Mouse (Mus musculus): ENCODE data around the gene Iqsec3. TPM values are rescaled to one million over a fixed set of nuclear protein-coding genes. Genes with fewer than 3 reads are reported as not detected.
A peak's percentile ranks its signal among the peaks of the same experiment; 100 is the strongest.

Gene Iqsec3
- polyA plus RNA-seq, 1 experiment from 2014 or later: 11.0 TPM

- ATAC-seq: peak; percentile 79
- no peak overlapping the region for H3K4me3 ChIP-seq (ENCODE audit: low read depth, low read length)
- peak overlapping the region; percentile 61; the same call in 1 of the 2 replicates for H3K27ac ChIP-seq (ENCODE audit: low read length)
- peaks cover 10% of the 10 kb centered on the region for H3K4me1 ChIP-seq (ENCODE audit: control insufficient read depth, insufficient read depth, low read length)
- H3K9me3 ChIP-seq (replicated peaks; ENCODE audit: control insufficient read depth, low read length, poor library complexity, severe bottlenecking): no peaks in the 10 kb centered on the region
- H3K27me3 ChIP-seq (ENCODE audit: control insufficient read depth, insufficient read depth, low read depth, low read length): no peaks in the 10 kb centered on the region
- 0 out of 2 replicates have a peak overlapping the region, but pooled peaks have one; percentile 28 for H3K4me2 ChIP-seq (ENCODE audit: low read length)
- WGBS: 65% methylated on average over 3 of the region's 3 CpGs
- H3K36me3 ChIP-seq (ENCODE audit: control insufficient read depth, insufficient read depth, low read length): no peaks in the 10 kb centered on the region
- peak overlapping the region; percentile 38; the same call in 1 of the 2 replicates for H3K9ac ChIP-seq (ENCODE audit: low read depth, low read length)
These were observed 27.7 kb upstream of the Iqsec3 start for GRCm38 (mm10) chr6:121501044-121501638.

GRCm38 (mm10) chr6:121499856-121500255 lies 26.4 kb upstream of the Iqsec3 start:
- Histone ChIP-seq H3K4me1 (ENCODE audit: control insufficient read depth, insufficient read depth, low read length) (peaks cover 10% of the 10 kb centered on the region), H3K9ac (ENCODE audit: low read depth, low read length) (no peak overlapping the region), H3K27me3 (ENCODE audit: control insufficient read depth, insufficient read depth, low read depth, low read length) (no peaks in the 10 kb centered on the region), H3K9me3 (replicated peaks; ENCODE audit: control insufficient read depth, low read length, poor library complexity, severe bottlenecking) (no peaks in the 10 kb centered on the region), H3K36me3 (ENCODE audit: control insufficient read depth, insufficient read depth, low read length) (no peaks in the 10 kb centered on the region), H3K4me2 (ENCODE audit: low read length) (no peak overlapping the region), H3K27ac (ENCODE audit: low read length) (peak overlapping the region; percentile 54), H3K4me3 (ENCODE audit: low read depth, low read length) (no peak overlapping the region)
- ATAC-seq: 0 out of 2 replicates have a peak, but pooled peaks have one; percentile 15
- 56% methylated on average over 3 of the region's 3 CpGs for WGBS

- no peaks in the 10 kb centered on the region for H3K27me3 ChIP-seq (ENCODE audit: control insufficient read depth, insufficient read depth, low read depth, low read length)
- no peak overlapping the region for H3K4me3 ChIP-seq (ENCODE audit: low read depth, low read length)
- ATAC-seq: peak; percentile 90
- no peaks in the 10 kb centered on the region for H3K9me3 ChIP-seq (replicated peaks; ENCODE audit: control insufficient read depth, low read length, poor library complexity, severe bottlenecking)
- H3K9ac ChIP-seq (ENCODE audit: low read depth, low read length): no peak overlapping the region
- peak overlapping the region; percentile 51 for H3K27ac ChIP-seq (ENCODE audit: low read length)
- WGBS: 12% methylated on average over 9 of the region's 9 CpGs
- peak overlapping the region; percentile 8; the same call in 1 of the 2 replicates for H3K4me2 ChIP-seq (ENCODE audit: low read length)
- H3K36me3 ChIP-seq (ENCODE audit: control insufficient read depth, insufficient read depth, low read length): no peaks in the 10 kb centered on the region
- H3K4me1 ChIP-seq (ENCODE audit: control insufficient read depth, insufficient read depth, low read length): peaks cover 14% of the 10 kb centered on the region
These were observed 25.5 kb upstream of the Iqsec3 start for GRCm38 (mm10) chr6:121498819-121499535.

- no peak for ATAC-seq
- Histone ChIP-seq H3K9ac (ENCODE audit: low read depth, low read length) (no peak overlapping the region), H3K27me3 (ENCODE audit: control insufficient read depth, insufficient read depth, low read depth, low read length) (no peaks in the 10 kb centered on the region), H3K4me2 (ENCODE audit: low read length) (no peak overlapping the region), H3K4me1 (ENCODE audit: control insufficient read depth, insufficient read depth, low read length) (peaks cover 10% of the 10 kb centered on the region), H3K36me3 (ENCODE audit: control insufficient read depth, insufficient read depth, low read length) (no peaks in the 10 kb centered on the region), H3K4me3 (ENCODE audit: low read depth, low read length) (no peak overlapping the region), H3K9me3 (replicated peaks; ENCODE audit: control insufficient read depth, low read length, poor library complexity, severe bottlenecking) (no peaks in the 10 kb centered on the region), H3K27ac (ENCODE audit: low read length) (no peak overlapping the region)
- WGBS: 20% methylated on average over 7 of the region's 7 CpGs
These were observed 22.1 kb upstream of the Iqsec3 start for GRCm38 (mm10) chr6:121495606-121496005.

GRCm38 (mm10) chr6:121495026-121495425 lies 21.5 kb upstream of the Iqsec3 start:
- Histone ChIP-seq H3K27ac (ENCODE audit: low read length) (no peak overlapping the region), H3K9ac (ENCODE audit: low read depth, low read length) (no peak overlapping the region), H3K4me1 (ENCODE audit: control insufficient read depth, insufficient read depth, low read length) (peaks cover 10% of the 10 kb centered on the region), H3K4me3 (ENCODE audit: low read depth, low read length) (no peak overlapping the region), H3K27me3 (ENCODE audit: control insufficient read depth, insufficient read depth, low read depth, low read length) (no peaks in the 10 kb centered on the region), H3K4me2 (ENCODE audit: low read length) (no peak overlapping the region), H3K9me3 (replicated peaks; ENCODE audit: control insufficient read depth, low read length, poor library complexity, severe bottlenecking) (no peaks in the 10 kb centered on the region), H3K36me3 (ENCODE audit: control insufficient read depth, insufficient read depth, low read length) (no peaks in the 10 kb centered on the region)
- no peak for ATAC-seq
- WGBS: 100% methylated on average over 1 of the region's 1 CpGs

GRCm38 (mm10) chr6:121494319-121494718 lies 20.8 kb upstream of the Iqsec3 start:
- no peaks in the 10 kb centered on the region for H3K27me3 ChIP-seq (ENCODE audit: control insufficient read depth, insufficient read depth, low read depth, low read length)
- peaks cover 9% of the 10 kb centered on the region for H3K4me1 ChIP-seq (ENCODE audit: control insufficient read depth, insufficient read depth, low read length)
- H3K9ac ChIP-seq (ENCODE audit: low read depth, low read length): no peak overlapping the region
- H3K27ac ChIP-seq (ENCODE audit: low read length): no peak overlapping the region
- H3K4me2 ChIP-seq (ENCODE audit: low read length): no peak overlapping the region
- H3K4me3 ChIP-seq (ENCODE audit: low read depth, low read length): no peak overlapping the region
- WGBS: 24% methylated on average over 4 of the region's 4 CpGs
- H3K9me3 ChIP-seq (replicated peaks; ENCODE audit: control insufficient read depth, low read length, poor library complexity, severe bottlenecking): no peaks in the 10 kb centered on the region
- no peaks in the 10 kb centered on the region for H3K36me3 ChIP-seq (ENCODE audit: control insufficient read depth, insufficient read depth, low read length)
- no peak for ATAC-seq

GRCm38 (mm10) chr6:121491339-121491738 lies 17.9 kb upstream of the Iqsec3 start:
- Histone ChIP-seq H3K4me1 (ENCODE audit: control insufficient read depth, insufficient read depth, low read length) (peaks cover 4% of the 10 kb centered on the region; the same call in 1 of the 2 replicates), H3K36me3 (ENCODE audit: control insufficient read depth, insufficient read depth, low read length) (no peaks in the 10 kb centered on the region), H3K9me3 (replicated peaks; ENCODE audit: control insufficient read depth, low read length, poor library complexity, severe bottlenecking) (no peaks in the 10 kb centered on the region), H3K4me3 (ENCODE audit: low read depth, low read length) (no peak overlapping the region), H3K9ac (ENCODE audit: low read depth, low read length) (no peak overlapping the region), H3K27me3 (ENCODE audit: control insufficient read depth, insufficient read depth, low read depth, low read length) (no peaks in the 10 kb centered on the region), H3K4me2 (ENCODE audit: low read length) (no peak overlapping the region), H3K27ac (ENCODE audit: low read length) (no peak overlapping the region)
- 77% methylated on average over 5 of the region's 5 CpGs for WGBS
- ATAC-seq: no peak

- peak overlapping the region; percentile 89 for H3K9ac ChIP-seq (ENCODE audit: low read depth, low read length)
- peaks cover 30% of the 10 kb centered on the region for H3K4me1 ChIP-seq (ENCODE audit: control insufficient read depth, insufficient read depth, low read length)
- WGBS: 25% methylated on average over 5 of the region's 5 CpGs
- H3K36me3 ChIP-seq (ENCODE audit: control insufficient read depth, insufficient read depth, low read length): no peaks in the 10 kb centered on the region
- H3K4me2 ChIP-seq (ENCODE audit: low read length): peak overlapping the region; percentile 59
- peak overlapping the region; percentile 74 for H3K4me3 ChIP-seq (ENCODE audit: low read depth, low read length)
- H3K9me3 ChIP-seq (replicated peaks; ENCODE audit: control insufficient read depth, low read length, poor library complexity, severe bottlenecking): no peaks in the 10 kb centered on the region
- H3K27ac ChIP-seq (ENCODE audit: low read length): no peak overlapping the region
- ATAC-seq: no peak
- no peaks in the 10 kb centered on the region for H3K27me3 ChIP-seq (ENCODE audit: control insufficient read depth, insufficient read depth, low read depth, low read length)
These were observed 1.2 kb downstream of the Iqsec3 start for GRCm38 (mm10) chr6:121472273-121472672.

GRCm38 (mm10) chr6:121468235-121468634 lies 5.2 kb downstream of the Iqsec3 start:
- H3K36me3 ChIP-seq (ENCODE audit: control insufficient read depth, insufficient read depth, low read length): no peaks in the 10 kb centered on the region
- H3K4me3 ChIP-seq (ENCODE audit: low read depth, low read length): no peak overlapping the region
- H3K9me3 ChIP-seq (replicated peaks; ENCODE audit: control insufficient read depth, low read length, poor library complexity, severe bottlenecking): no peaks in the 10 kb centered on the region
- H3K4me2 ChIP-seq (ENCODE audit: low read length): no peak overlapping the region
- no peak overlapping the region for H3K9ac ChIP-seq (ENCODE audit: low read depth, low read length)
- no peak for ATAC-seq
- peaks cover 32% of the 10 kb centered on the region for H3K4me1 ChIP-seq (ENCODE audit: control insufficient read depth, insufficient read depth, low read length)
- H3K27me3 ChIP-seq (ENCODE audit: control insufficient read depth, insufficient read depth, low read depth, low read length): no peaks in the 10 kb centered on the region
- H3K27ac ChIP-seq (ENCODE audit: low read length): no peak overlapping the region
